Mouse (Mus musculus) forebrain, embryonic 11.5 days (tissue): ENCODE data around the gene Trim14. TPM values are rescaled to one million over a fixed set of nuclear protein-coding genes. Genes with fewer than 3 reads are reported as not detected.

Experiments used
- ATAC-seq: fragments of 200-750 bp; cut with Nextera tagmentation; replicated peaks from 2 replicates; pipeline ENCODE4 v1.8.0; 2017; ENCODE audit warnings: moderate TSS enrichment; ENCODE audit not compliant: low FRiP score
- DNase-seq: peaks from one replicate; pipeline ENCODE4 v3.0.0-alpha.2; 2017; ENCODE audit warnings: low spot score
- H3K27ac ChIP-seq: fragments of 300-500 bp; sonication (generic); 2 replicates; pipeline ENCODE4 v1.5.1; 2014; ENCODE audit warnings: low read depth, low read length
- H3K27me3 ChIP-seq: fragments of 300-500 bp; sonication (generic); 2 replicates; pipeline ENCODE4 v1.6.1; 2014; ENCODE audit warnings: mild to moderate bottlenecking, low read length, mixed read lengths; ENCODE audit not compliant: control insufficient read depth, insufficient read depth
- H3K36me3 ChIP-seq: fragments of 300-500 bp; sonication (generic); 2 replicates; pipeline ENCODE4 v1.6.1; 2014; ENCODE audit warnings: mild to moderate bottlenecking, low read length, moderate library complexity, mixed read lengths; ENCODE audit not compliant: control insufficient read depth, insufficient read depth
- H3K4me1 ChIP-seq: fragments of 300-500 bp; sonication (generic); replicated peaks from 2 replicates; pipeline ENCODE4 v1.6.1; 2014; ENCODE audit warnings: low read length, mixed read lengths; ENCODE audit not compliant: control insufficient read depth, insufficient read depth
- H3K4me2 ChIP-seq: fragments of 300-500 bp; sonication (generic); 2 replicates; pipeline ENCODE4 v1.6.1; 2014; ENCODE audit warnings: low read depth, mild to moderate bottlenecking, low read length, moderate library complexity, mixed read lengths; ENCODE audit not compliant: severe bottlenecking
- H3K4me3 ChIP-seq: fragments of 300-500 bp; sonication (generic); 2 replicates; pipeline ENCODE4 v1.5.1; 2014; ENCODE audit warnings: low read depth, low read length
- H3K9ac ChIP-seq: fragments of 300-500 bp; sonication (generic); 2 replicates; pipeline ENCODE4 v1.6.1; 2014; ENCODE audit warnings: low read length
- H3K9me3 ChIP-seq: fragments of 300-500 bp; sonication (generic); 2 replicates; pipeline ENCODE4 v1.6.1; 2016; ENCODE audit warnings: low read length, mixed read lengths; ENCODE audit not compliant: control insufficient read depth
- WGBS: fragments of 180-500 bp; shearing (Covaris S2); extraction: QIAGEN DNeasy Blood & Tissue Kit; methylation state at CpG from one replicate; pipeline ENCODE4 v1.1.7; 2014; 5-methylcytosine and 5-hydroxymethylcytosine counted together
- polyA plus RNA-seq: library from polyadenylated mRNA; unstranded; fragments of >200 nt; fragmentation: Nextera tagmentation; extraction: Ambion mirVana; gene quantifications from 2 replicates; pipeline ENCODE4 v1.2.1, GENCODE M21; 2014

Gene Trim14
- polyA plus RNA-seq, 1 experiment from 2014 or later: 0.98 TPM

DNA sequence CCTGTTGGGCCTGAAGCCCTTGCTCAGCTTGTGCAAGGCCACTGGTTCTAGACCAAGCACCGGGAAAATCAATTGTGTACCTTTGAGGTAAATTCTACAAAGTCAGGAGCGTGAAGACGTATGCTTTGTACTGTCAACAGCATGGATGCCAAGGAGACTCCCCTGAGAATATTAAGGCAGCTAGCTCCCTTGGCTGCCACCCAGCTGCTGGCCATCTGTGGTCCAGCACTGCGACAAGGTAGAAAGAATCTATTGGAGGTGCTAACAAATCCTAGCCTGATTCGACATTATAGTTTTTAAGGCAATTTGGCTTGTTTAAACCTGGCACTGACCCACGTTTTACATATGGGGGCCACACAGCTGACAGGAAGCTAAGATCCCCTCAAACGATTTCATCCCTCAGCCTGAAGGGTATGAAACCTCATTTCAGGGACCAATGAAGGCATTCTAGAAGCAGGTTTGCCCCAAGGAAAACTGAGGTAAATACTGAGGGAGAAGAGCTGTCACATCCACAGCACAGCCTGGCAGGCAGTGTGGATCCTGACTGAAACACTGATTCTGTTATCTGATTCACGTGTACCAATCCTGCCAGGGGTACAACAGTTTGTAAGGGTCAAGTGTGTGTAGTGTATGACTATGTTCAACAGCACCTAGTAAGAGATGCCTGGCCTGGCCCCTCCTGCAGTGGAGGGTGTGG, 30.4 kb downstream of the Trim14 start:
- Histone ChIP-seq H3K9me3 (no peaks in the 10 kb centered on the region), H3K27ac (no peak overlapping the region), H3K4me1 (peaks cover 6% of the 10 kb centered on the region), H3K9ac (no peak overlapping the region), H3K4me3 (no peak overlapping the region), H3K27me3 (peaks cover 9% of the 10 kb centered on the region), H3K4me2 (no peak overlapping the region), H3K36me3 (no peaks in the 10 kb centered on the region; the same call in 1 of the 2 replicates)
- ATAC-seq (no peak), DNase-seq (no peak)
- WGBS: 84% methylated on average over 8 of the region's 8 CpGs

DNA sequence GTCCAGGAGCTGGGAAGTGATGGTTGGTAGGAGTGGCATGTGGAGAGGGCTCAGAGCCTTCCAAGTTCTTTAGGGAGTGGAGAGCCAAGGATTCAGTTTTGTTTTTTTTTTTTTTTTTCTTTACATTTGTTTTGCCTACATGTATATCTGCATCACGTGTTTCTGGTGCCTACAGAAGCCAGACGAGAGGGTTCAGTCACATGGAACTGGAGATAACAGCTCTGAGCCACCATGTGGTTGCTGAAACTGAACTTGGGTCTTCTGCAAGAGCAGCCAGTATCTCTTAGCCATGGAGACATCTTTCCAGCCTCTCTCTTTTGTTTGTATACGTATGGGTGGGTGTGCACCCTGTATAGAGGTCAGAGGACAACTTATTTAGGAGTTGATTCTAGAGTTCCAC, 32.1 kb downstream of the Trim14 start:
- H3K27me3 ChIP-seq: peaks cover 9% of the 10 kb centered on the region
- H3K4me2 ChIP-seq: no peak overlapping the region
- ATAC-seq (no peak), DNase-seq (no peak)
- H3K36me3 ChIP-seq: no peaks in the 10 kb centered on the region; the same call in 1 of the 2 replicates
- no peak overlapping the region for H3K9ac ChIP-seq
- 90% methylated on average over 3 of the region's 3 CpGs for WGBS
- H3K27ac ChIP-seq: no peak overlapping the region
- peaks cover 6% of the 10 kb centered on the region for H3K4me1 ChIP-seq
- no peaks in the 10 kb centered on the region for H3K9me3 ChIP-seq
- no peak overlapping the region for H3K4me3 ChIP-seq

DNA sequence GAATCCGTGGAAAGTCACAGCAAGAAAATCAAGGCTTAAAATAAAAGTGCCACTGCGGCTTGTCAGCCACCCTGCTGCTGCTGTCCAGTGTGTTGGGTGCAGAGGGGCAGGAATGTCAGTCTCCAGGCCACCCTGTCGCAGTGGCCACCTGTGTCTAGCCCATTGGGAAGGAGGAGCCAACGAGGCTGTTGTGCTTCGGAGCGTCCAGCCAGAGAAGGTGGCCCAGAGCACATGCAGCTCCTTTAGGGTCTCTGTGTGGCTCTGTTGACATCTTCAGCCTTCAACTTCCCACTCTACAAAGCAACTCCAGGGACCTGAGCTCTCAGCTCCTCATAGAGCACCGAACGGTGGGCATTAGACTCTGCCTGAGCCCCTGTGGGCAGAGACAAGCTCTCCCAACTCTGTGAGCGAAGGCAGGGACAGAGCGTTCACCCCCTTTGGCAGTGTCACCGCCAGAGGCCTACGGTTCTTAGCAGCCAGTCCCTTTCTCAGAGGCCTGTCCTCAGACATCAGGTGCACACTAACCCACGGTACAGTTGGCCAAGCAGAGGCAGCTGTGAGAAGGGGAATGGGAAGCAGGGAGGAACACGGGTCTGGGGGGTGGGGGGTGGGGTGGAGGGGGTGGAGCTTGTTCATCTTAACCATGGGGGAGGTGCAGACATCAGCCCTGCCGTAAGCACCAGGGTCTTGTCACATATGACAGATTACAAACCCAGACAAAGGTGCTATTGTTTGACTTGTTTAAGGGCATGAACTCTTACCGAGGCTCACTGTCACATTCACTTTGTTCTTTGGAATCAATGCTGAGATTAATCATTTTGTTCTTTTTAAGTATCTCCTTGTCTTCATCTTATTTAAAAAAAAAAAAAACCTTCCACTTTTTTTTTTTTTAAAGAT, 33.1 kb downstream of the Trim14 start:
- no peak overlapping the region for H3K9ac ChIP-seq
- WGBS: 73% methylated on average over 16 of the region's 16 CpGs
- DNase-seq (no peak), ATAC-seq (no peak)
- H3K4me2 ChIP-seq: no peak overlapping the region
- no peak overlapping the region for H3K4me3 ChIP-seq
- no peak overlapping the region for H3K27ac ChIP-seq
- H3K27me3 ChIP-seq: peaks cover 9% of the 10 kb centered on the region
- H3K36me3 ChIP-seq: no peaks in the 10 kb centered on the region; the same call in 1 of the 2 replicates
- no peaks in the 10 kb centered on the region for H3K9me3 ChIP-seq
- H3K4me1 ChIP-seq: peaks cover 6% of the 10 kb centered on the region

DNA sequence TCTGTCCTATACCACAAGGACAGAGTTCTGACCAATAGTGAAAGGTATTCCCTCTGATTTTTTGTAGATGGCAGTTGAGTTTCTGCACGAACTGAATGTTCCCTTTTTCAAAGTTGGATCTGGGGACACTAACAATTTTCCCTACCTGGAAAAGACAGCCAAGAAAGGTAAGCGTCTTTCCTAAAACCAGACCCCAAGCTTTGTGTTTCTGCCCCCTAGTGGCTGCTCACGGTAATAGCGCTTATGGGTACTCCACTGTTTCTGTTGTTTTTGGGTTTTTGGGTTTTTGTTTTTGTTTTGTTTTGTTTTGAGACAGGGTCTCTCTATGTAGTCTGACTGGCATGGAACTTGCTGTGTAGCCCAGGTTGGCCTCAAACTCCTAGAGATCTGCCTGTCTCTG, 37.0 kb downstream of the Trim14 start:
- DNase-seq (no peak), ATAC-seq (no peak)
- Histone ChIP-seq H3K36me3 (no peaks in the 10 kb centered on the region; the same call in 1 of the 2 replicates), H3K9ac (no peak overlapping the region), H3K9me3 (no peaks in the 10 kb centered on the region), H3K4me2 (no peak overlapping the region; the same call in 1 of the 2 replicates), H3K4me3 (no peak overlapping the region), H3K27me3 (no peaks in the 10 kb centered on the region), H3K4me1 (no peaks in the 10 kb centered on the region), H3K27ac (no peak overlapping the region)
- WGBS: 11% methylated on average over 4 of the region's 4 CpGs

DNA sequence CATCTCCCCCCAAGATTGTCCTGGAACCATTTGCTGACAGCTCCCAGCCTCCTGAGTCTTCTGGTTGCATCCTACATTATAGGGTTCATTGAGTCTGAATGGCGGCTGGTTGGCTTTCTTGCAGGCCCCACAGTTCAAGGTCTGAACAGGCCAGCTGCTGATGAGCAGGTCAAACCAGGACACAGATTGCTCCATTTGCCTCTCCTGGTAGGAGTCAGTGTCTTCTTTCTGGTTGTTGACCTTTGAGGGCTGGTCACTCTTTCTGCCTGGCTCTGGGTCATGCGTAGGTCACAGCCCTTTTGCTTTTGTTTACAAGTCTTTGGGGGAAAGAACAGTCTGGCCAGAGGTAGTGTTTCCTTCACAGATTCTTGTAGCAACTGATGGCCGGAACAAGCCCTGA, 37.4 kb downstream of the Trim14 start:
- DNase-seq: no peak
- no peaks in the 10 kb centered on the region for H3K27me3 ChIP-seq

DNA sequence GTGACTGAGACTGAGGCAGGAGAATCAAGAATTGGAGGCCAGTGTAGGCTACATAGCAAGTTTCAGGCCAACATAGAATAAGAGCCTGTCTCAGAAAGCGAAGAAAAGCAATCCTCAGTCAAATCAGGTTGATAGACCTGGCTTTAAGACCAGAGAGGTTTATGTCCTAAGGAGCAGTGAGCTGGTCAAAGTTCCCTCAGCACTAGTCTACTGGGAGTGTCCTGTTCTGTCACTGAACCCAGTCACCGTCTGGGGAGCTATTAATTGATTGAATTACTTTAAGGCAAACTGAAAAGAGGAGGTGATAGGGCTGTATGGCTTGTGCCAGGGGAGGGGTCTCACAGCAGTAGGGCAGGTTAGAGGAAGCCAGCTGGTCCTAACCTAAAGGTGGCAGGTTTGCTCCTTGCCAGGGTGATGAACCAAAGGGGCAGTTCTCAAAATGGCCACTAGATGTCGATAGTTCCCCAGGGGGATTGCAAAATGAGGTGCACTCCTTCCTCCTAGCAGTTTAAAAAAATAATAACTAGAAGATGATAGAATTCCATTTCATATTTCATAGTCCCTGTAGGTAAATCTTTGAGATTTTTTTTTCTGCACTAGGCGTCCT, 38.6 kb downstream of the Trim14 start:
- Histone ChIP-seq H3K4me1 (no peaks in the 10 kb centered on the region), H3K4me2 (no peak overlapping the region), H3K4me3 (no peak overlapping the region), H3K27me3 (no peaks in the 10 kb centered on the region), H3K27ac (no peak overlapping the region), H3K9ac (no peak overlapping the region), H3K9me3 (no peaks in the 10 kb centered on the region), H3K36me3 (no peaks in the 10 kb centered on the region; the same call in 1 of the 2 replicates)
- DNase-seq (peak; percentile 76), ATAC-seq (no peak)
- WGBS: 45% methylated on average over 4 of the region's 4 CpGs

More for the DNA sequence above, 37.4 kb downstream of the Trim14 start:
- 70% methylated on average over 3 of the region's 3 CpGs for WGBS
- Histone ChIP-seq H3K36me3 (no peaks in the 10 kb centered on the region; the same call in 1 of the 2 replicates), H3K4me2 (no peak overlapping the region; the same call in 1 of the 2 replicates), H3K9ac (no peak overlapping the region), H3K27ac (no peak overlapping the region), H3K4me1 (no peaks in the 10 kb centered on the region), H3K4me3 (no peak overlapping the region), H3K9me3 (no peaks in the 10 kb centered on the region)
- no peak for ATAC-seq

DNA sequence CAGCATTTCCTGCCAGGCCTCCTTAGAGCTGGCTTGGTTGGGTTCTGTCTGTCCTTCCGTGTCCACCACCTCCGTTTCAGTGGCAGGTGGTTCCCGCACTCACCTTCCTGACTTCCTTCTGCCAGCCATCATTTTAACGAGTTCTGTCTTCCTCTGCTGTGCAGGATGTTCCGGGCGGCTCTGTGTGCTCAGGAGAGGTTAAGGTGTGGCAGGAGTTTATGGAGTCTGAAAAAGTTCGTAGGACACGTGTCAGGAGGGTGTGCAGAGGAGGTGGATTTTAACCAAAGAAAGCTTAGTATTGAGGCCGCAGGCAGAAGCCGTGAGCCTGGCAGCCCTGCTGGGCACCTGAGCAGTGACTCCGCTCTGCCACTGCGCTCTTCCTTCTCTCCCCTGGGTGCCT, 40.4 kb downstream of the Trim14 start:
- Histone ChIP-seq H3K27me3 (no peaks in the 10 kb centered on the region), H3K4me2 (no peak overlapping the region), H3K4me1 (no peaks in the 10 kb centered on the region), H3K9me3 (no peaks in the 10 kb centered on the region), H3K9ac (no peak overlapping the region), H3K4me3 (no peak overlapping the region), H3K27ac (no peak overlapping the region), H3K36me3 (no peaks in the 10 kb centered on the region)
- DNase-seq (no peak), ATAC-seq (no peak)
- 92% methylated on average over 12 of the region's 12 CpGs for WGBS

DNA sequence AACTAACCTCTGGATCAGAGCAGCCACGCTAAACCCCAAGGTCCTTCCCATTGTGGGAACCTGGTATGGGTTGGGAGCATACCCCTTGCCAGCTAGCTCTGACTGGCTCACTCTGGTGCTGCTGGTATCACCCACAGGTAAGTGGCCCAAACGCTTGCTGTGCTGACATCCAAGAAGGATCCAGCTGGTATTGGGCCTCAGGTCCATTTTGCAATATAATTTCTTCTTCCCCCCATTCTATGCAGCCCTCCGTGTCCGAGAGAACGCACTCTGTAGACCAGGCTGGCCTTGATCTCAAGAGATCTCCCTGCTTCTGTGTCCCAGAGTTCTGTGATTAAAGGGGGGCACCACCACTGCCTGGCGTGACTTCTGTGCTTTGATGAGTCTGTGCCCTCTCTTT, 42.9 kb downstream of the Trim14 start:
- Histone ChIP-seq H3K4me3 (no peak overlapping the region), H3K4me1 (peaks cover 2% of the 10 kb centered on the region; the same call in 1 of the 2 replicates), H3K27ac (no peak overlapping the region), H3K9me3 (no peaks in the 10 kb centered on the region), H3K9ac (no peak overlapping the region), H3K27me3 (no peaks in the 10 kb centered on the region), H3K4me2 (no peak overlapping the region), H3K36me3 (no peaks in the 10 kb centered on the region)
- 97% methylated on average over 6 of the region's 6 CpGs for WGBS
- ATAC-seq (no peak), DNase-seq (no peak)
